Mouse (Mus musculus): Measurements from ENCODE around the gene Crbn. TPM values are rescaled to one million over a fixed set of nuclear protein-coding genes. Genes with fewer than 3 reads are reported as not detected.

Gene Crbn
- 85.6 TPM for total RNA-seq (2023)

DNA sequence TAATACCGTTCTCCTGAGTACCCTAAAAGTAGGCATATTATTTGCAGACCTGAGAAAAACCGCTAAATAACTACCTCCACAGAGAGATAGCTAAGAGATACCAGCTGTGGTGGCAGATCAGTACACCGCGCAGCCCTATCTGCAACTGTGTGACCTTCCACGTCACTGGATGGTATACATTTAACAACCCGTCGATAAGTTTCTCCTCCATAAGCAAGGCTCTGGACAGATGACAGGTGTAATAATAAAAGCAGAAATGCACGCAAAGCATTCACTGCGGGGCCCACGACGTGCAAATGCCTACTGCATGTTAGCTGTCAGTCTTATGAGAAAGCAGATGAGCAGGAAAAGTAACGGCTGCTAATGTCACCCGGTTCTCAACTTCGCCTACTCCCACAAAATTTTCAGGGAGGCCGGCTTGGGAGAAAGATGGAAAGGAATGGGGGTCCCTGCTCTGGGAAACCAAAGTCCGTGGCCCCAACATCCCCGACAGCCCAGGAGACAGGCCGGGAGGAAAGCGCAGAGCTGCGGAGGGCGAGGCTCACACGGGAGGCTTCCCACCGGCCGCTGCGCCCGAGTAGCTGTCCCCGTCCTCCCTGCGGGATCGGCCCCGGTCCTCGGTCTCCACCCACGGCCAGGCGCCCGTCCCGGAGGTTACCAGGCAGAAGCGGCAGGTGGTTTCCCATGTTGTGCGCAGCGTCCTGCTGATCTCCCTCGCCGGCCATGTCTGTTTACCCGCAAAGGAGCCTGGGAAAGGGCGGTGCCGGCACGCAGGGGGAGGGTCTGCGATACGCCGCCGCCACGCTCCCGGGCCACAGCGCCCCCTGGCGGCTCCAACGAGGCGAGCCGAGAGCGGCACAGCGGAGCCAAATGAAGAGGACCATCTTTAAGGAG, at the start of gene Crbn:
TSS of gene Crbn (minus strand) at position 745 of the 894 bp plus-strand sequence.

DNA sequence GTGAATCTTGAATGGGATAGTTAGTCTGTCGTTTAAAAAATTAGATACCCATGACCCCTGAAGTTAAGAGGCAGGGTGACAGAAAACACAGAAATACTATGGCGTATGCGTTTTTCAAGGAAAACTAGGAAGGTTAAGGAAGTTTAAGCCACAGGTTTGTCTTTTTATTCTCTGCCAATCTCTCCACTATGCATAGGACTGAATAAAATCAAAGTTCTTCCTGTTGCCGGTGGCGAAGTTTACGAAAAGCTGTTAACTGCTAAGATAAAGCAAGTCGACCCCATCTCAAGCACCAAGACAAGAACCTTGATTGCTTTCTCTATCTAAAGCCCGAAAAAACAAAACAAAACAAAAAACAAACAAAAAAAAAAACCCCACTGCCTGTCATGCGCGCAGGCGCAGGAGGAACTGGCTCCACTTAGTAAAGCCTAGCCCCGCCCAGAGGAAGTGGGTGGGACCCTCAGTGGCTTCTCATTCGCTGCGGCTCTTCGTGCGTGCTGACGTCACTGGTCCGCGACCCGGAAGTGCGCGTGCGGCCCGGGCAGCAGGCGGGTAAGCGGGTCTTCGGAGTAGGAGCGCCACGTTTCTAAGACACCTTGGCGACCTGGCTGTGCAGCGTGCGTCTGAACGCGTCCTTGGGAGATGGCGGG, 31.1 kb downstream of the Crbn start, which contains the start of gene Trnt1:
TSS of gene Trnt1 (plus strand) at position 481 of the 650 bp plus-strand sequence.

DNA sequence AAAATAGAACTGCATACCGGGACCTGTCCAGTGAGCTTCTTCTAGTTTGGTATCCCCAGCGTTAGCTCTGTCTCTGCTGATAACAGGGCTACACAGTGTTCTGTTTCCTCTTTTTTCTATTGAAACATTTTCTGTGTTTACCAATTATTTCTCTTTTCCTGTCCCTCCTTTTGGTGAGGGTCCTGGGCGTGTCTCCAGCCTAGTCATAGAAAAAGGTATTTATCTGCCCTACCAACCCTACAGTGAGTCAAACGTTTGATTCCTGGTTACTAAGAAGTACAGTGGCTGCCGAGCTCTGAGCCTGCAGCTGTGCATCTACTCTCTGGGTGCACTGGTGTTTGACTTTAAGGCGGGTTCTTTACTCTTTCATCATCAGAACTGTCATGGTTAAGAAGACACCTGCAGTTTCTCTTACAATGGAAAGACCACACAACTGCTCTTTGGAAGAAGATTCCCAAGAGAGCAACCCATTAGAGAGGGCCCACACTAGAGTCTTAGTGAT, 50.9 kb downstream of the Crbn start, which contains the start of gene Il5ra:
TSS of gene Il5ra (minus strand) at position 151 of the 502 bp plus-strand sequence.

Other genes starting within 250 kb of the Crbn start
- 1.2 TPM for gene Il5ra, start 51.0 kb downstream of the Crbn start, total RNA-seq (2023)
- gene Trnt1, start 31.0 kb downstream of the Crbn start, total RNA-seq (2023) = 77.8 TPM

All from CD4-positive naive resting alpha-beta T cell, adult 57 days (primary cell).